Mouse (Mus musculus): Measurements from ENCODE around the gene Zfp385a. TPM values are rescaled to one million over a fixed set of nuclear protein-coding genes. Genes with fewer than 3 reads are reported as not detected.

Zfp385a gene
- polyA plus RNA-seq, 1 experiment from 2014 or later, result 9.1 TPM

DNA sequence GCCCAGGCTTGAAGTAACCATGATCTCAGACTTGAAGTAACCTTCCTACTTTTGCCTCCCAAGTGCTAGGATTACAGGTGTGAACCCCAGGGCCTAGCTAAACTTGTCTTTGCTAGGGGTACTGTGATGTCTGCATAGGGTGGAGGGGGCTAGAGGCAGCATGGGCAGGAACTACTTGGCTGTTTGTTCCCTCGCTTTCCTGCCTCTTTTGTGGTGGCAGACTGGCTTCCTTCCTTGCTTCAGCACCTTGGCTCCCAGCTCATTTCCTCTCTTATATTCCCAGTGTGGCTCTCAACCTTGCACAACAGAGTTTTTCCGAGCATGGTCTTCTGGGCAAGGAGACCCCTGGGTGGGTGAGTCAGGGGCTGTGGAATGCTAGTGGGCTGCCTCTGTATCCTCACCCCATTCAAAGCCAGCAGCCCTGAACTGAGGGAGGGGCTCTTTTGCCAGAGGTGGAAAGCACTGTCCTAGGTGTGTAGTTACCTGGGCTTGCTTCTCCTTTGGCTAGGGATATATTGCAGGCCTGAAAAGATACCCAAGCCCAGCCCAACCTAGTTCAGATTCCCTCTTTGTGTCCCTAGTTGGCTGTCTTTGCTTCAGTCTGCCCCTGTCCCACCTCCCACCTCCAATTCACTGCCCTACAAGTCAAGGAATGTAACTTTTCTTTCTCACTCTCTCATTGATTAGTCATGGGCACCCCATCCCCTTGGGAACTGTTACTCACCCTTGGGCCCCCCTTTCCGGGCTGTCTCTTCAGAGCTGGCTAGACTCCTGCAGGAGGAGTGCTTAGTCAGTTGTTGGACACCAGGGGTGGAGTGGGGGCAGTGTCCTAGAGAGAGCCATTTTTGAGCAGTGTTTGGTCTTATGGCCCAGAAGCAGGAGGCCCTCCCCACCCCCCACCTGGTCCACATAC is 38.1 kb upstream of the Zfp385a start:
- peak overlapping the region; percentile 65 to 72 for H3K27ac ChIP-seq (replicated peaks in 1 of 2; ENCODE audit: control insufficient read depth in 1 of 2, insufficient read depth in 1 of 2, low read depth in 2 of 2, low read length in 2 of 2)
- H3K4me1 ChIP-seq (ENCODE audit: control insufficient read depth in 2 of 2, insufficient read depth in 2 of 2, low read length in 2 of 2), result peaks cover 30 to 47% of the 10 kb centered on the region in 2 experiments
- no peak overlapping the region for H3K9ac ChIP-seq (ENCODE audit: low read length)
- ATAC-seq (ENCODE audit: insufficient number of reproducible peaks, insufficient read depth, low FRiP score, low read depth), result no peak
- H3K36me3 ChIP-seq (ENCODE audit: control insufficient read depth, insufficient read depth, low read length), result no peaks in the 10 kb centered on the region
- no peaks in the 10 kb centered on the region for H3K27me3 ChIP-seq (ENCODE audit: control insufficient read depth, insufficient read depth, low read length)
- H3K9me3 ChIP-seq (ENCODE audit: control insufficient read depth, low read length), result no peaks in the 10 kb centered on the region
- no peak overlapping the region for H3K4me2 ChIP-seq (ENCODE audit: low read length)
- no peak overlapping the region for H3K4me3 ChIP-seq (ENCODE audit: control insufficient read depth in 1 of 2, insufficient read depth in 1 of 2, low read depth in 1 of 2, low read length in 2 of 2)
- WGBS, result 57% methylated on average over 3 of the region's 3 CpGs

DNA sequence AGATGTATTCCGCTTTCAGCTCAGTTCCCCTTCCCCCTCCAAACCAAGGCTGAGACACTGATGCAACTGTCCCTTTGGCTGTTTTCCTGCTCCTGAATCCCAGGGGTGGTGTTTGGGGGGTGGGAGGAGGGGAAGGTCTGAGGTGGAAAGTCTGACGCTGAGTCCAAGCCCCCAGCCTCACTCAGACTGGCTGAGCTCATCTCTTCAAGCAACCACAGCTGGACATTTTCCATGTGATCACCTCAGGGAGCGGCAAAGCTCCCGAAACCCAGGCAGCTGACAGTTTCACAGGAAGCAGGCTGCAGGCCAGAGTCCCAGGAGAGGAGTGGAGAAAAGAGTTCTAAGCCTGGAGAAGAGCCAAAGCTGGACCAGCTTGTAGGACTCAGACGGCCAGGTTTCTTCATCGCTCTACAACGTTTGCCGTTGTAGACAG is 37.0 kb upstream of the Zfp385a start:
- Histone ChIP-seq H3K9me3 (ENCODE audit: control insufficient read depth, low read length) (no peaks in the 10 kb centered on the region), H3K36me3 (ENCODE audit: control insufficient read depth, insufficient read depth, low read length) (no peaks in the 10 kb centered on the region), H3K4me2 (ENCODE audit: low read length) (peak overlapping the region; percentile 13; the same call in 1 of the 2 replicates), H3K4me3 (ENCODE audit: control insufficient read depth in 1 of 2, insufficient read depth in 1 of 2, low read depth in 1 of 2, low read length in 2 of 2) (no peak overlapping the region), H3K27me3 (ENCODE audit: control insufficient read depth, insufficient read depth, low read length) (no peaks in the 10 kb centered on the region), H3K4me1 (ENCODE audit: control insufficient read depth in 2 of 2, insufficient read depth in 2 of 2, low read length in 2 of 2) (peaks cover 25 to 40% of the 10 kb centered on the region in 2 experiments), H3K27ac (replicated peaks in 1 of 2; ENCODE audit: control insufficient read depth in 1 of 2, insufficient read depth in 1 of 2, low read depth in 2 of 2, low read length in 2 of 2) (peak overlapping the region; percentile 68 to 72), H3K9ac (ENCODE audit: low read length) (peak overlapping the region; percentile 17; the same call in 1 of the 2 replicates)
- 24% methylated on average over 8 of the region's 8 CpGs for WGBS
- peak; percentile 57 for ATAC-seq (ENCODE audit: insufficient number of reproducible peaks, insufficient read depth, low FRiP score, low read depth)

DNA sequence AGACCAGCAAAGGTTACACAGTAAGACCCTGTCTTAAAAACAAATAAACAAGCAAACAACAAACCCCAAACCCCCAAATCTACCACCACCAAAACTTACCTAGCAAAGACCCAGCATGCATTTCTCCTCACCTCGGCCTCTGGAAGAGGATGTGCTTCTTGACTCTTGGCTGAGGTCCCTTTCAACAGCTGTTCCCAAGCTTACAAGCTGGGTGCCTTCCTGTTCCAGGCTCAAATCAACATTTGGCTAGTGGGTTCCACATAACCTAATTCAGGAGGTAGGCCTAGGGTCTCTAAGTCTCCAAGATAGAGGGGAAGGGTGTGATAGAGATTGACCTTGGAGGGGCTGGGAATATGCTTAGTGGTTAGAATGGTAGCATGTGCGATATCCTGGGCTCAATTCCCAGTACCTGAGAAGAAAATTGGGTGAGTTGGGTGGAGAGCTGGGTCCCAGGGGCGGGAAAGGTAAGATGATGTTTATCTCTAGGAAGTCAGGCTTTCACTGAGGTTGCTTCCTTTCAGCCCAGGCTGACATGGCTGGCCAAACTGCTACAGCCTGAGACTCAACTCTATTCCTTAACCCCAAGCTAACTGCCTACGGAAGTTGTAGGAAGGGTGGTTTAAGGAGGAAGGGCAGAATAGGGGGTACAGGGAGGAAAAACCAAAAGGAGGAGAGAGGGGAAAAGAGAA is 35.4 kb upstream of the Zfp385a start:
- H3K4me1 ChIP-seq (ENCODE audit: control insufficient read depth in 2 of 2, insufficient read depth in 2 of 2, low read length in 2 of 2), result peaks cover 27 to 44% of the 10 kb centered on the region in 2 experiments
- no peaks in the 10 kb centered on the region for H3K9me3 ChIP-seq (ENCODE audit: control insufficient read depth, low read length)
- H3K9ac ChIP-seq (ENCODE audit: low read length), result no peak overlapping the region
- H3K27me3 ChIP-seq (ENCODE audit: control insufficient read depth, insufficient read depth, low read length), result no peaks in the 10 kb centered on the region
- no peak overlapping the region for H3K27ac ChIP-seq (replicated peaks in 1 of 2; ENCODE audit: control insufficient read depth in 1 of 2, insufficient read depth in 1 of 2, low read depth in 2 of 2, low read length in 2 of 2)
- no peak overlapping the region for H3K4me2 ChIP-seq (ENCODE audit: low read length)
- H3K36me3 ChIP-seq (ENCODE audit: control insufficient read depth, insufficient read depth, low read length), result no peaks in the 10 kb centered on the region
- no peak for ATAC-seq (ENCODE audit: insufficient number of reproducible peaks, insufficient read depth, low FRiP score, low read depth)
- no peak overlapping the region for H3K4me3 ChIP-seq (ENCODE audit: control insufficient read depth in 1 of 2, insufficient read depth in 1 of 2, low read depth in 1 of 2, low read length in 2 of 2)
- 83% methylated on average over 4 of the region's 4 CpGs for WGBS

DNA sequence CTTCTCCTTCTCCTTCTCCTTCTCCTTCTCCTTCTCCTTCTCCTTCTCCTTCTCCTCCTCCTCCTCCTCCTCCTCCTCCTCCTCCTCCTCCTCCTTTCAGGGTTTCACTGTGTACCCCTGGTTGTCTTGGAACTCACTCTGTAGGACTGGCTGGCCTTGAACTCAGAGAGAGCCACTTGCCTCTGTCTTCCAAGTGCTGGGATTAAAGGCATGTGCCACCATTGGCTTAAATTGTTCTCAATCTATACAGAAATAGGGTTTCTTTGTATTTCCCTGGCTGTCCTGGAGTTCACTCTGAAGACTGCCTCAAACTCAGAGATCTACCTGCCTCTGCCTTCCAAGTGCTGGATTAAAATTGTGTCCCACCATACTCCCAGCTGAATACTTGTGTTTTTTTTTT is 32.6 kb upstream of the Zfp385a start:
- H3K36me3 ChIP-seq (ENCODE audit: control insufficient read depth, insufficient read depth, low read length), result no peaks in the 10 kb centered on the region
- H3K4me1 ChIP-seq (ENCODE audit: control insufficient read depth in 2 of 2, insufficient read depth in 2 of 2, low read length in 2 of 2), result peaks cover 23 to 35% of the 10 kb centered on the region in 2 experiments
- no peaks in the 10 kb centered on the region for H3K9me3 ChIP-seq (ENCODE audit: control insufficient read depth, low read length)
- no peak overlapping the region for H3K4me3 ChIP-seq (ENCODE audit: control insufficient read depth in 1 of 2, insufficient read depth in 1 of 2, low read depth in 1 of 2, low read length in 2 of 2)
- ATAC-seq (ENCODE audit: insufficient number of reproducible peaks, insufficient read depth, low FRiP score, low read depth), result no peak
- no peak overlapping the region for H3K27ac ChIP-seq (replicated peaks in 1 of 2; ENCODE audit: control insufficient read depth in 1 of 2, insufficient read depth in 1 of 2, low read depth in 2 of 2, low read length in 2 of 2)
- no peaks in the 10 kb centered on the region for H3K27me3 ChIP-seq (ENCODE audit: control insufficient read depth, insufficient read depth, low read length)
- H3K4me2 ChIP-seq (ENCODE audit: low read length), result no peak overlapping the region
- H3K9ac ChIP-seq (ENCODE audit: low read length), result no peak overlapping the region

DNA sequence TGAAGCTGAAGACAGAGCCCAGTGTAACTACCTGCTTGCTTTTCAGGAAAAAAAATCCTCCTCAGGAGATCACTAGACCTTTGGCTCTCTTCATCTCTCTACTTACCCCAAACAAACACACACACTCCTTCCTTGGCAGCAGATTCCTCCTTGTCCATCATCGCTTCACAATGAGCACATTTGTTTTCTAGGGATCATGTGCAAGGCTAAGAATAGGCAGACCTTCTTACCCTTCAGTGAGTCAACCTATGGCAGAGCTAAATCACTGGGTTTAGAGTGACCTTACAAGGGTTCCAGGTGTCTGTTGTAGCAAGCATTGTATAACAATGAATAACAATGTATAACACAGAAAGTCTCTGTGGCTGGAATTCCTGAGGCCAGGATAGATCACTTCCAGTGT is 31.8 kb upstream of the Zfp385a start:
- no peak for ATAC-seq (ENCODE audit: insufficient number of reproducible peaks, insufficient read depth, low FRiP score, low read depth)
- no peak overlapping the region for H3K4me2 ChIP-seq (ENCODE audit: low read length)
- 46% methylated on average over 1 of the region's 1 CpGs for WGBS
- no peak overlapping the region for H3K9ac ChIP-seq (ENCODE audit: low read length)
- peak overlapping the region in 1 of 2 experiments; percentile 1; a peak in 1 of 4 replicates for H3K27ac ChIP-seq (replicated peaks in 1 of 2; ENCODE audit: control insufficient read depth in 1 of 2, insufficient read depth in 1 of 2, low read depth in 2 of 2, low read length in 2 of 2)
- H3K27me3 ChIP-seq (ENCODE audit: control insufficient read depth, insufficient read depth, low read length), result no peaks in the 10 kb centered on the region
- no peaks in the 10 kb centered on the region for H3K9me3 ChIP-seq (ENCODE audit: control insufficient read depth, low read length)
- H3K4me3 ChIP-seq (ENCODE audit: control insufficient read depth in 1 of 2, insufficient read depth in 1 of 2, low read depth in 1 of 2, low read length in 2 of 2), result no peak overlapping the region
- H3K36me3 ChIP-seq (ENCODE audit: control insufficient read depth, insufficient read depth, low read length), result no peaks in the 10 kb centered on the region
- H3K4me1 ChIP-seq (ENCODE audit: control insufficient read depth in 2 of 2, insufficient read depth in 2 of 2, low read length in 2 of 2), result peaks cover 22 to 34% of the 10 kb centered on the region in 2 experiments

DNA sequence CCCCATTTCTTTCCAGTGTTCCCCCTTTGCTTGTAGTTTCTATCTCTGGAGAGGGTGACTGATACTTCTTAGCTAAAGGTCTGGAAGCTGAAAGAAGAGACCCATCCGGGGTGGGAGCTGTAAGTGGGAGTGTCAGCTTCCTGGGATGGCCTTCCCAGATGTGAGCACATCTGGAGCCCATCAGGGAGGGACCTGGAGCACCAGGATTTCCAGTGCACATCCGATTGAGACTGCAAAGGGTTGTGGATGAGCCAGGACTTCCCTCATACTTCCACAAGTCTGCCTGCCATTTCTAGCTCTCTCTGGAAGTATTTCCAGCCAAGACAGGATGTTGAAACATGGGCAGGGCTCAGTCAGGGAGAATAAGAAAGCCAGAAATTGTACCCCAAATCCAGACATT is 31.3 kb upstream of the Zfp385a start:
- no peaks in the 10 kb centered on the region for H3K27me3 ChIP-seq (ENCODE audit: control insufficient read depth, insufficient read depth, low read length)
- no peaks in the 10 kb centered on the region for H3K36me3 ChIP-seq (ENCODE audit: control insufficient read depth, insufficient read depth, low read length)
- no peak for ATAC-seq (ENCODE audit: insufficient number of reproducible peaks, insufficient read depth, low FRiP score, low read depth)
- no peak overlapping the region for H3K9ac ChIP-seq (ENCODE audit: low read length)
- peaks cover 20 to 29% of the 10 kb centered on the region in 2 experiments for H3K4me1 ChIP-seq (ENCODE audit: control insufficient read depth in 2 of 2, insufficient read depth in 2 of 2, low read length in 2 of 2)
- no peak overlapping the region for H3K4me3 ChIP-seq (ENCODE audit: control insufficient read depth in 1 of 2, insufficient read depth in 1 of 2, low read depth in 1 of 2, low read length in 2 of 2)
- peak overlapping the region; percentile 1 to 26; a peak in 1 of 4 replicates for H3K27ac ChIP-seq (replicated peaks in 1 of 2; ENCODE audit: control insufficient read depth in 1 of 2, insufficient read depth in 1 of 2, low read depth in 2 of 2, low read length in 2 of 2)
- H3K4me2 ChIP-seq (ENCODE audit: low read length), result no peak overlapping the region
- 27% methylated on average over 2 of the region's 2 CpGs for WGBS
- no peaks in the 10 kb centered on the region for H3K9me3 ChIP-seq (ENCODE audit: control insufficient read depth, low read length)

DNA sequence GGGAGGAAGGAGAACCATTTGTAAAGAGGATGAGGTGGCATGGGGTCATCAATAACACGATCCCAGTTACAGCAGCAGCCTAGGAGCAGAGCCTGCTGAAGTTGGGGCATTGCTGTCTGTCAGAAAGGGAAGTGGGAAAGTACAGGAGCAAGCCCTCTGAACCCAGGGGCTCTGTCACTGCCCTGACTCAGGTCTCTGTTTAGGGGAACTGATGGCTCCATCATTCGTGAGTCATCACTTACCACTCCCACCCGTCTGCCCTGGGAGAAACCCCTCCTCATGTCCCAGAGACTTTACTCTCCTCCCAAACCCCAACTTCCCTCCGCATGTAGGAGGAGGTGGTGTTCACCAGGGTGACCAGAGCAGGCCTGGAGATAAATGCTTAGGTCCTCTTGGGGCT is 30.6 kb upstream of the Zfp385a start:
- WGBS, result 41% methylated on average over 4 of the region's 4 CpGs
- Histone ChIP-seq H3K36me3 (ENCODE audit: control insufficient read depth, insufficient read depth, low read length) (no peaks in the 10 kb centered on the region), H3K4me3 (ENCODE audit: control insufficient read depth in 1 of 2, insufficient read depth in 1 of 2, low read depth in 1 of 2, low read length in 2 of 2) (no peak overlapping the region), H3K9ac (ENCODE audit: low read length) (no peak overlapping the region), H3K27ac (replicated peaks in 1 of 2; ENCODE audit: control insufficient read depth in 1 of 2, insufficient read depth in 1 of 2, low read depth in 2 of 2, low read length in 2 of 2) (no peak overlapping the region), H3K9me3 (ENCODE audit: control insufficient read depth, low read length) (no peaks in the 10 kb centered on the region), H3K4me1 (ENCODE audit: control insufficient read depth in 2 of 2, insufficient read depth in 2 of 2, low read length in 2 of 2) (peaks cover 20 to 28% of the 10 kb centered on the region in 2 experiments), H3K27me3 (ENCODE audit: control insufficient read depth, insufficient read depth, low read length) (no peaks in the 10 kb centered on the region), H3K4me2 (ENCODE audit: low read length) (no peak overlapping the region)
- ATAC-seq (ENCODE audit: insufficient number of reproducible peaks, insufficient read depth, low FRiP score, low read depth), result no peak

Data from heart, embryonic 14.5 days (tissue).